Mouse (Mus musculus): Measurements from ENCODE around the gene Mcam. TPM values are rescaled to one million over a fixed set of nuclear protein-coding genes. Genes with fewer than 3 reads are reported as not detected.
"Not testable (repeated sequence)": the region's sequence is repeated elsewhere in the genome, so short reads cannot be mapped to it uniquely, and the experiment has no call there.

Mcam gene
- polyA plus RNA-seq, 1 experiment = 21.7 TPM

DNA sequence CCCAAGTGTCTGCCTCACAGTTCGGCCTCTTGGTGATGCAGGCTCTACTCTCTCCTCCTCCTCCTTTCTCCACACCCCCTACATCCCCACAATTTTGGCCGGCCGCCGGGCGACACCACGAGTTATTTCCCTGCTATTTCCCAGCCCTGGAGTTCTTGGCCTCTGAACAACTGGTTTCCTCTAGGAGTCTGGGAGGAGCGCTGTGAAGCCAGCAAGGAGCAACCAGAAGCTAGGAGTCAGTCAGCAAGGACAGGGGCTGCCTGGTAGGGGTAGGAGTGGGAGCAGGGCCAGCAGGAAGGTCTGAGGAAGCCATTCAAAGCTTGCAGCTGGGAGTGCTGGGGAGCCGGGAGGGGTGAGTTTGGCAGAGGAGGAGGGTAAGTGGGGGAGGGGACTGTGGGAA, 27.2 kb upstream of the Mcam start, which contains the start of gene C1qtnf5:
Gene C1qtnf5, plus strand, starts transcription at position 136 of the 400 bp plus-strand sequence.
- Histone ChIP-seq H3K36me3 (ENCODE audit: control insufficient read depth, insufficient read depth) (peaks cover 11% of the 10 kb centered on the region), H3K79me3 (ENCODE audit: low read depth) (peaks cover 23% of the 10 kb centered on the region), H3K4me3 (ENCODE audit: insufficient read depth, poor library complexity, severe bottlenecking) (no peak within 1 kb of the TSS), H3ac (ENCODE audit: control insufficient read depth, insufficient read length, low read depth) (no peak within 1 kb of the TSS), H3K79me2 (ENCODE audit: control insufficient read depth, insufficient read depth) (peaks cover 54% of the 10 kb centered on the region), H3K27me3 (ENCODE audit: control insufficient read depth, insufficient read depth, insufficient read length) (no peaks in the 10 kb centered on the region)
- TF ChIP-seq CTCF (IDR thresholded peaks at IDR 0.05; ENCODE audit: control insufficient read depth, insufficient read depth, insufficient read length) (no peak), USF1 (IDR thresholded peaks at IDR 0.05; ENCODE audit: low read depth) (no peak), MAX (IDR thresholded peaks at IDR 0.05) (no peak), FOSL1 (IDR thresholded peaks at IDR 0.05; ENCODE audit: insufficient read depth, low read length, poor library complexity, severe bottlenecking) (no peak), MYOG (IDR thresholded peaks at IDR 0.05; ENCODE audit: control insufficient read depth, extremely low read depth, insufficient read length) (no peak), MYOD1 (IDR thresholded peaks at IDR 0.05; ENCODE audit: control insufficient read depth, insufficient read length, low read depth) (no peak), CEBPB (IDR thresholded peaks at IDR 0.05; ENCODE audit: low read depth) (no peak)

DNA sequence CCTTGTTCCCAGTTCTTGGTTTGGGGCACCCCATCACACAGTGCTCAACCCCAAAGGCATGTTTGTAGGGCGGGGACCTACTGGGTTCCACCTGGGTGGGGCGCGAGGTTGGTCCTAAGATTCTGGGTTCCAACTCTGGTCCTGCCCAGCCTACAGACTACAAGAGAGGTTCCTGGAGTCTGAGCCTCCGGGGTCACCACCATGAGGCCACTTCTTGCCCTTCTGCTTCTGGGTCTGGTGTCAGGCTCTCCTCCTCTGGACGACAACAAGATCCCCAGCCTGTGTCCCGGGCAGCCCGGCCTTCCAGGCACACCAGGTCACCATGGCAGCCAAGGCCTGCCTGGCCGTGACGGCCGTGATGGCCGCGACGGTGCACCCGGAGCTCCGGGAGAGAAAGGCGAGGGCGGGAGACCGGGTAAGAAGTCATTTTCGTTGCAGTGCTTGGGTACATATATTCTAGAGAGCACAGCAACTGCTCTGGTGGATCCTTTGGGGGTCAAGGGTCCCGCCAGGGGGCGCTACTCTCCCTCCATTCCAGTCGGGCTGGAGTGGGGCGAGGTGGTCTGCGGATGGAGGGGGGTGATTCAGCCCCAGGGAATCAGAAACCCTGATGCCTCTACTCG, 26.6 kb upstream of the Mcam start:
- Histone ChIP-seq H3K79me3 (ENCODE audit: low read depth) (peaks cover 23% of the 10 kb centered on the region), H3K36me3 (ENCODE audit: control insufficient read depth, insufficient read depth) (peaks cover 11% of the 10 kb centered on the region), H3K79me2 (ENCODE audit: control insufficient read depth, insufficient read depth) (peaks cover 59% of the 10 kb centered on the region), H3K4me3 (ENCODE audit: insufficient read depth, poor library complexity, severe bottlenecking) (no peak overlapping the region), H3K27me3 (ENCODE audit: control insufficient read depth, insufficient read depth, insufficient read length) (no peaks in the 10 kb centered on the region), H3ac (ENCODE audit: control insufficient read depth, insufficient read length, low read depth) (no peak overlapping the region)
- TF ChIP-seq FOSL1 (IDR thresholded peaks at IDR 0.05; ENCODE audit: insufficient read depth, low read length, poor library complexity, severe bottlenecking) (no peak), CEBPB (IDR thresholded peaks at IDR 0.05; ENCODE audit: low read depth) (no peak), MYOD1 (IDR thresholded peaks at IDR 0.05; ENCODE audit: control insufficient read depth, insufficient read length, low read depth) (no peak), USF1 (IDR thresholded peaks at IDR 0.05; ENCODE audit: low read depth) (no peak), MAX (IDR thresholded peaks at IDR 0.05) (no peak), CTCF (IDR thresholded peaks at IDR 0.05; ENCODE audit: control insufficient read depth, insufficient read depth, insufficient read length) (no peak), MYOG (IDR thresholded peaks at IDR 0.05; ENCODE audit: control insufficient read depth, extremely low read depth, insufficient read length) (no peak)

DNA sequence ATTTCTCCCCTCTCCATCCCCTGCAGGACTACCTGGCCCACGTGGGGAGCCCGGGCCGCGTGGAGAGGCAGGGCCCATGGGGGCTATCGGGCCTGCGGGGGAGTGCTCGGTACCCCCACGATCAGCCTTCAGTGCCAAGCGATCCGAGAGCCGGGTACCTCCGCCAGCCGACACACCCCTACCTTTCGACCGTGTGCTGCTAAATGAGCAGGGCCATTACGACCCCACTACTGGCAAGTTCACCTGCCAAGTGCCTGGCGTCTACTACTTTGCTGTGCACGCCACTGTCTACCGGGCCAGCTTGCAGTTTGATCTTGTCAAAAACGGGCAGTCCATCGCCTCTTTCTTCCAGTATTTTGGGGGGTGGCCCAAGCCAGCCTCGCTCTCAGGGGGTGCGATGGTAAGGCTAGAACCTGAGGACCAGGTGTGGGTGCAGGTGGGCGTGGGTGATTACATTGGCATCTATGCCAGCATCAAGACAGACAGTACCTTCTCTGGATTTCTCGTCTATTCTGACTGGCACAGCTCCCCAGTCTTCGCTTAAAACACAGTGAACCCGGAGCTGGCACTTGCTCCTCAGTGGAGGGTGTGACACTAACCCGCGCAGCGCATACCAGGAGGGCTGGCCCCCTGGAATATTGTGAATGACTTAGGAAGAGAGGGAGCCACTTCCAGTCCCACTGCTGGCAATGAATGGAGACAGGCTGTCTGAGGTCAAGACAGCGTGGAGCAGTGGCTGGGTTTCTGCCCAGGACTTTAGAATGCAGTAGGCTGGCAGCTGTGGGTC, 25.8 kb upstream of the Mcam start:
- Histone ChIP-seq H3K36me3 (ENCODE audit: control insufficient read depth, insufficient read depth) (peaks cover 11% of the 10 kb centered on the region), H3K79me2 (ENCODE audit: control insufficient read depth, insufficient read depth) (peaks cover 64% of the 10 kb centered on the region), H3K79me3 (ENCODE audit: low read depth) (peaks cover 23% of the 10 kb centered on the region), H3ac (ENCODE audit: control insufficient read depth, insufficient read length, low read depth) (no peak overlapping the region), H3K27me3 (ENCODE audit: control insufficient read depth, insufficient read depth, insufficient read length) (no peaks in the 10 kb centered on the region), H3K4me3 (ENCODE audit: insufficient read depth, poor library complexity, severe bottlenecking) (no peak overlapping the region)
- no peak for TF ChIP-seq MAX (IDR thresholded peaks at IDR 0.05)
- no peak for TF ChIP-seq FOSL1 (IDR thresholded peaks at IDR 0.05; ENCODE audit: insufficient read depth, low read length, poor library complexity, severe bottlenecking)
- TF ChIP-seq CEBPB (IDR thresholded peaks at IDR 0.05; ENCODE audit: low read depth) = no peak
- no peak for TF ChIP-seq MYOD1 (IDR thresholded peaks at IDR 0.05; ENCODE audit: control insufficient read depth, insufficient read length, low read depth)
- TF ChIP-seq MYOG (IDR thresholded peaks at IDR 0.05; ENCODE audit: control insufficient read depth, extremely low read depth, insufficient read length) = no peak
- no peak for TF ChIP-seq CTCF (IDR thresholded peaks at IDR 0.05; ENCODE audit: control insufficient read depth, insufficient read depth, insufficient read length)
- no peak for TF ChIP-seq USF1 (IDR thresholded peaks at IDR 0.05; ENCODE audit: low read depth)

DNA sequence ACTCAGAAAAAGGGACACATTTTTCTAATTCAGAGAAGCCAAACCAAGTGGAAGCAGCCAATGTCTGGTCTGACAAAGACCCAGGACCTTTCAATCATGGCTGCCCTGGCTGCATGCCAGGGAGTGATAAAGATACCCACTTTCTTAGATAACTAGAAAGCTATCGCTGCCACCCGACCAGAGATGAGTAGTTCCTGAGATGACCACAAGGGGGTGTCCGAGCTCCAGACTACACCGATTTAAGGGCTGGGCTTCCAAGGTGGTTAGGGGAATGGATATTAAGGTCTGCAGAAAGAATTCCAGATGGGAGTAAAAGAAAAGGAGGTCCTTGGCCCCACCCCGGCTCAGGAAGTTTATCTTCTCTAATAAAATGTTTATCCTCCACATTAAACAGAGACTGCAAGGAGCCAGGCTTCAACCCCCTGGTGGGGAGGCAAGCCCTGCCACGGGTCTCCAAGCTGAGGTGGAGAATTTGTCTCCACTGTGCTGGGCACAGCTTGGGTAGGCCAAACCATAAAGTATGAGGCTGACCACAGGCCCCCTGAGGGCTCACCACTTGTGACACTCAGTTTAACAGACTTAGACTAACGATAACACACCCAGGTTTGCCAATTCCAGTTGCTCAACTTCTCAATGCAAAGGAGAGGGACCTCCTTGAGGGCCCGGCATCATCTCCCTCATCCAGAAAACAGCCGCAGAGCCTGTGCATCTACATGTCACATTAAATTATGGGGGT, 24.7 kb upstream of the Mcam start:
- H3K27me3 ChIP-seq (ENCODE audit: control insufficient read depth, insufficient read depth, insufficient read length) = no peaks in the 10 kb centered on the region
- H3K36me3 ChIP-seq (ENCODE audit: control insufficient read depth, insufficient read depth) = peaks cover 11% of the 10 kb centered on the region
- H3K79me3 ChIP-seq (ENCODE audit: low read depth) = peaks cover 23% of the 10 kb centered on the region
- H3K4me3 ChIP-seq (ENCODE audit: insufficient read depth, poor library complexity, severe bottlenecking) = no peak overlapping the region
- peaks cover 64% of the 10 kb centered on the region for H3K79me2 ChIP-seq (ENCODE audit: control insufficient read depth, insufficient read depth)
- TF ChIP-seq CTCF (IDR thresholded peaks at IDR 0.05; ENCODE audit: control insufficient read depth, insufficient read depth, insufficient read length) = peak; percentile 15
- no peak for TF ChIP-seq MAX (IDR thresholded peaks at IDR 0.05)
- H3ac ChIP-seq (ENCODE audit: control insufficient read depth, insufficient read length, low read depth) = no peak overlapping the region

DNA sequence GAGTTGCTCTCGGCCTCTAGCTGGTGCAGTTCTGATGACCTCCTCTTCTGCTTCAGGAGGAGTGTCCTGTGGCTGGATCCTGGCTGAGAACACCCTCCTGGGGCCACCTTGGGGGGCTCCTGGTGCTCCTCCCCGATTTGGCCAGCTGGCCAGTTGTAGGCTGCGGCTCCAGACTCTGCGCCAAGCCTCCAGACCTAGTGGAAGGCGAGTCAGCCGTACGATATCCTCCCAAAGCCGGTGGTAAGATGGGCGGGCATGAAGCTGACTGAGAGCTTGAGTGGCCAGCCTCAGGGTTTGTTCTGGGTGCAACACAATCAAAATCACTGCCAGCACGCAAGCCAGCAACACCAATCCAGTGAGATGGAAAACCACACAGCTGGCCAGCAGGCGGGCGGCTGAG, 22.4 kb upstream of the Mcam start:
- Histone ChIP-seq H3K79me3 (ENCODE audit: low read depth) (peaks cover 20% of the 10 kb centered on the region), H3K79me2 (ENCODE audit: control insufficient read depth, insufficient read depth) (peaks cover 55% of the 10 kb centered on the region), H3K36me3 (ENCODE audit: control insufficient read depth, insufficient read depth) (peaks cover 11% of the 10 kb centered on the region), H3K4me3 (ENCODE audit: insufficient read depth, poor library complexity, severe bottlenecking) (peak overlapping the region; percentile 60)
- H3ac ChIP-seq (ENCODE audit: control insufficient read depth, insufficient read length, low read depth); H3K27me3 ChIP-seq (ENCODE audit: control insufficient read depth, insufficient read depth, insufficient read length): not testable (repeated sequence)

All from C2C12 (cell line).